Mouse (Mus musculus): ENCODE measurements at regions not wholly inside any gene's neighbourhood (a gene's known extent, or its start where the extent isn't known, plus 50 kb on each side); places are given as distances from the start of the nearest gene placed in this dataset.
A peak's percentile ranks its signal among the peaks of the same experiment; 100 is the strongest.

DNA sequence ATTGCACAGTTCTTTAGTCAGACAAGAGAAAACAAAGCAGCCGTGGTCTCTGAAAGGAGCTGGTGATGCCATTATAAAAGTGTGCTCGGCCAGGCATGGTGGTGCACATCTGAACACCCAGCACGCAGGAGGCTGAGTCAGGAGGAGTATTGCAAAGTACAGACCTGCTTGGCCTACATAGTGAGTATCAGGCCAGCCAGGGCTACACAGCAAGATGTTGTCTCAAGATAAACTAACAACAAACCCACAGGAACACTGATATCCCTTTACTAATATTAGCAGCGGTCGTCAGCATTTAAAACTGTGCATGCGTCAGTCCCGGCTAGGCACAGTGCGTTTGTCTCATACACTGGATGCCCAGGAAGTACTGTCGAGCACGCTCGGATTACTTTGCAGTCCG lies 64.4 kb upstream of the Slc1a1 start:
- no peaks in the 10 kb centered on the region for H3K9me3 ChIP-seq (replicated peaks; ENCODE audit: control insufficient read depth, low read length, poor library complexity, severe bottlenecking)
- no peak for ATAC-seq
- H3K36me3 ChIP-seq (ENCODE audit: control insufficient read depth, insufficient read depth, low read length), result no peaks in the 10 kb centered on the region
- no peaks in the 10 kb centered on the region for H3K4me1 ChIP-seq (ENCODE audit: control insufficient read depth, insufficient read depth, low read length)
- WGBS, result 89% methylated on average over 12 of the region's 12 CpGs
- no peak overlapping the region for H3K27ac ChIP-seq (ENCODE audit: low read length)
- no peak overlapping the region for H3K4me3 ChIP-seq (ENCODE audit: low read depth, low read length)
- H3K27me3 ChIP-seq (ENCODE audit: control insufficient read depth, insufficient read depth, low read depth, low read length), result no peaks in the 10 kb centered on the region
- H3K9ac ChIP-seq (ENCODE audit: low read depth, low read length), result no peak overlapping the region
- H3K4me2 ChIP-seq (ENCODE audit: low read length), result no peak overlapping the region

DNA sequence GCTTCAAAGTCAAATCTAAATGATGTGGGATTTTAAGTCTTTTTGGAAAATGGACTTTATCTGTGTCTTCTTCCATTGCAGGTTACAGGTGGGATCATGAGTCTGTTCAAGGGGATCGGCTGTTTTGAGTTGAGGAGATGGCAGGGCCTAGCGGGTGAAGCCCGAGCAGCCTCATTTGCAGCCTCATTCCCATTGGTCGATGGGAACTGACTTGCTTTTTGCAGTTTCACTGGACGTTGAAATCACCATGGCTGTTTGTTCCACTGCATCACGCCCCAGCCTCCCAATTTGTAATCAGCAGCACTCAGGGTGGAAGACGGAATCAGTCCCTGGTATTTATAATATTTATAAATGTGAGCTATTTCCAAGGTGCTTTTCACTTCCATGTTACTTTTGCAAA lies 63.0 kb upstream of the Slc1a1 start:
- no peak overlapping the region for H3K27ac ChIP-seq (ENCODE audit: low read length)
- H3K4me1 ChIP-seq (ENCODE audit: control insufficient read depth, insufficient read depth, low read length), result no peaks in the 10 kb centered on the region
- no peak overlapping the region for H3K4me2 ChIP-seq (ENCODE audit: low read length)
- no peaks in the 10 kb centered on the region for H3K27me3 ChIP-seq (ENCODE audit: control insufficient read depth, insufficient read depth, low read depth, low read length)
- WGBS, result 27% methylated on average over 7 of the region's 7 CpGs
- H3K9me3 ChIP-seq (replicated peaks; ENCODE audit: control insufficient read depth, low read length, poor library complexity, severe bottlenecking), result no peaks in the 10 kb centered on the region
- no peak overlapping the region for H3K9ac ChIP-seq (ENCODE audit: low read depth, low read length)
- no peak for ATAC-seq
- no peaks in the 10 kb centered on the region for H3K36me3 ChIP-seq (ENCODE audit: control insufficient read depth, insufficient read depth, low read length)
- no peak overlapping the region for H3K4me3 ChIP-seq (ENCODE audit: low read depth, low read length)

- ATAC-seq, result no peak
- H3K27me3 ChIP-seq (ENCODE audit: control insufficient read depth, insufficient read depth, low read depth, low read length), result no peaks in the 10 kb centered on the region
- H3K36me3 ChIP-seq (ENCODE audit: control insufficient read depth, insufficient read depth, low read length), result no peaks in the 10 kb centered on the region
- no peaks in the 10 kb centered on the region for H3K9me3 ChIP-seq (replicated peaks; ENCODE audit: control insufficient read depth, low read length, poor library complexity, severe bottlenecking)
- no peak overlapping the region for H3K9ac ChIP-seq (ENCODE audit: low read depth, low read length)
- H3K4me3 ChIP-seq (ENCODE audit: low read depth, low read length), result no peak overlapping the region
- H3K27ac ChIP-seq (ENCODE audit: low read length), result no peak overlapping the region
- no peaks in the 10 kb centered on the region for H3K4me1 ChIP-seq (ENCODE audit: control insufficient read depth, insufficient read depth, low read length)
- 53% methylated on average over 9 of the region's 9 CpGs for WGBS
- no peak overlapping the region for H3K4me2 ChIP-seq (ENCODE audit: low read length)
Measured at GRCm38 (mm10) chr19:28772840-28773570, 61.8 kb upstream of the Slc1a1 start.

DNA sequence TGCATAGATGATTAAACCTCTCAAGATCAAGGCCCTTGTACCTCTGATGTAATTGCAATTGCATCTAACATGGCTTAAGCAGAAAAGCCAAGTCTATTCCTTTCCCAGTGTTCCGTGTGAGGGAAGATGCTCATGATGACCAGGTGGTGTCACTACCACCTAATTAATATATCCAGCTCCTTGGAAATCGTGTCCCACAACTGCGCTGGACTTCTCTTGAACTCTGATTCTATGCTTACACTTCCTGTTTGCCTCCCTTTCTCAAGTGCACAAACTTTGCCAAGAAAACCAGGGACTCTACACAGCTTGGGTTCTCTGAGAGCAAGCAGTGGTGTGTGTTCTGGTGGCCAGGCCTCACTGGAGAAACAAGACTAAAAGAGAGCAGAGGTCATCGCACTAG lies 58.0 kb upstream of the Slc1a1 start:
- Histone ChIP-seq H3K9ac (ENCODE audit: low read depth, low read length) (no peak overlapping the region), H3K27ac (ENCODE audit: low read length) (no peak overlapping the region), H3K27me3 (ENCODE audit: control insufficient read depth, insufficient read depth, low read depth, low read length) (no peaks in the 10 kb centered on the region), H3K4me3 (ENCODE audit: low read depth, low read length) (no peak overlapping the region), H3K9me3 (replicated peaks; ENCODE audit: control insufficient read depth, low read length, poor library complexity, severe bottlenecking) (no peaks in the 10 kb centered on the region), H3K4me2 (ENCODE audit: low read length) (no peak overlapping the region), H3K4me1 (ENCODE audit: control insufficient read depth, insufficient read depth, low read length) (no peaks in the 10 kb centered on the region), H3K36me3 (ENCODE audit: control insufficient read depth, insufficient read depth, low read length) (no peaks in the 10 kb centered on the region)
- WGBS, result 29% methylated on average over 4 of the region's 4 CpGs
- peak; percentile 77 for ATAC-seq

- no peak overlapping the region for H3K4me2 ChIP-seq (ENCODE audit: low read length)
- H3K4me3 ChIP-seq (ENCODE audit: low read depth, low read length), result no peak overlapping the region
- H3K27ac ChIP-seq (ENCODE audit: low read length), result no peak overlapping the region
- no peak overlapping the region for H3K9ac ChIP-seq (ENCODE audit: low read depth, low read length)
- no peaks in the 10 kb centered on the region for H3K9me3 ChIP-seq (replicated peaks; ENCODE audit: control insufficient read depth, low read length, poor library complexity, severe bottlenecking)
- no peaks in the 10 kb centered on the region for H3K36me3 ChIP-seq (ENCODE audit: control insufficient read depth, insufficient read depth, low read length)
- ATAC-seq, result no peak
- H3K27me3 ChIP-seq (ENCODE audit: control insufficient read depth, insufficient read depth, low read depth, low read length), result no peaks in the 10 kb centered on the region
- 52% methylated on average over 2 of the region's 2 CpGs for WGBS
- H3K4me1 ChIP-seq (ENCODE audit: control insufficient read depth, insufficient read depth, low read length), result no peaks in the 10 kb centered on the region
Measured at GRCm38 (mm10) chr19:28777674-28778073, 57.2 kb upstream of the Slc1a1 start.

GRCm38 (mm10) chr19:28778386-28778785 lies 56.5 kb upstream of the Slc1a1 start:
- no peak overlapping the region for H3K4me2 ChIP-seq (ENCODE audit: low read length)
- no peaks in the 10 kb centered on the region for H3K36me3 ChIP-seq (ENCODE audit: control insufficient read depth, insufficient read depth, low read length)
- 11% methylated on average over 4 of the region's 4 CpGs for WGBS
- no peaks in the 10 kb centered on the region for H3K27me3 ChIP-seq (ENCODE audit: control insufficient read depth, insufficient read depth, low read depth, low read length)
- H3K9ac ChIP-seq (ENCODE audit: low read depth, low read length), result no peak overlapping the region
- ATAC-seq, result no peak
- H3K4me3 ChIP-seq (ENCODE audit: low read depth, low read length), result no peak overlapping the region
- H3K27ac ChIP-seq (ENCODE audit: low read length), result no peak overlapping the region
- no peaks in the 10 kb centered on the region for H3K9me3 ChIP-seq (replicated peaks; ENCODE audit: control insufficient read depth, low read length, poor library complexity, severe bottlenecking)
- no peaks in the 10 kb centered on the region for H3K4me1 ChIP-seq (ENCODE audit: control insufficient read depth, insufficient read depth, low read length)

DNA sequence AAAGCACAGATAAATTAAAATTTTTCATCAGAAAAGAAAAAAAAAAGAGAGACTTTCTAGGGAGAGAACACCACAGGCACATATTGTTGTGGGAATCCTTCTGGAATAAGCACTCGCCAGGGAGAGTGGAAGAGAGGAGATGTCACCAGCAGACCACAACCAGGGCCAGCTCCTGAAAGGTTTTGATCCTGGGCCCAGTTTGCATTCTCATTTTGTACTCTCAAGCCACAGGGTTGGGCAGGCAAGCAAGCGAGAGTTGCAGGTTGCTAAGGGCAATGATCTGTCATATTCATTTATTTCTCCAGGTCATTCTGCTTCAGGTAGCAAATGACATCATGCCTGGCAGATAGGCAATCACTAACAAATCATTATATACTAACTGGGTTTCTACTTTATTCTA lies 52.9 kb upstream of the Slc1a1 start:
- Histone ChIP-seq H3K4me1 (ENCODE audit: control insufficient read depth, insufficient read depth, low read length) (no peaks in the 10 kb centered on the region), H3K9me3 (replicated peaks; ENCODE audit: control insufficient read depth, low read length, poor library complexity, severe bottlenecking) (no peaks in the 10 kb centered on the region), H3K36me3 (ENCODE audit: control insufficient read depth, insufficient read depth, low read length) (no peaks in the 10 kb centered on the region), H3K4me3 (ENCODE audit: low read depth, low read length) (no peak overlapping the region), H3K27me3 (ENCODE audit: control insufficient read depth, insufficient read depth, low read depth, low read length) (no peaks in the 10 kb centered on the region), H3K9ac (ENCODE audit: low read depth, low read length) (no peak overlapping the region), H3K27ac (ENCODE audit: low read length) (no peak overlapping the region), H3K4me2 (ENCODE audit: low read length) (no peak overlapping the region)
- ATAC-seq, result no peak
- WGBS, result 86% methylated on average over 2 of the region's 2 CpGs
